Mouse (Mus musculus) stomach, embryonic 15.5 days (tissue): ENCODE data around the gene Wnt9a. TPM values are rescaled to one million over a fixed set of nuclear protein-coding genes. Genes with fewer than 3 reads are reported as not detected.

Experiments
- ATAC-seq: fragments of 200-750 bp; cut with Nextera tagmentation; 2 replicates; pipeline ENCODE4 v1.8.0; 2017; ENCODE audit warnings: low read depth, moderate number of reproducible peaks, moderate TSS enrichment; ENCODE audit not compliant: insufficient read depth, low FRiP score
- H3K27ac ChIP-seq: fragments of 300-500 bp; sonication (generic); 2 replicates; pipeline ENCODE4 v1.5.1; 2015; ENCODE audit warnings: mild to moderate bottlenecking, inconsistent platforms
- H3K27me3 ChIP-seq: fragments of 300-500 bp; sonication (generic); replicated peaks from 2 replicates; pipeline ENCODE4 v1.6.1; 2015; ENCODE audit warnings: inconsistent platforms
- H3K36me3 ChIP-seq: fragments of 300-500 bp; sonication (generic); 2 replicates; pipeline ENCODE4 v1.6.1; 2015; ENCODE audit warnings: inconsistent platforms
- H3K4me1 ChIP-seq: fragments of 300-500 bp; sonication (generic); 2 replicates; pipeline ENCODE4 v1.6.1; 2015; ENCODE audit warnings: inconsistent platforms
- H3K4me2 ChIP-seq: fragments of 300-500 bp; sonication (generic); 2 replicates; pipeline ENCODE4 v1.6.1; 2015; ENCODE audit warnings: mild to moderate bottlenecking, inconsistent platforms
- H3K4me3 ChIP-seq: fragments of 300-500 bp; sonication (generic); replicated peaks from 2 replicates; pipeline ENCODE4 v1.5.1; 2015; ENCODE audit warnings: inconsistent platforms
- H3K9ac ChIP-seq: fragments of 300-500 bp; sonication (generic); 2 replicates; pipeline ENCODE4 v1.6.1; 2015; ENCODE audit warnings: inconsistent platforms
- H3K9me3 ChIP-seq: fragments of 300-500 bp; sonication (generic); 2 replicates; pipeline ENCODE4 v1.6.1; 2016; ENCODE audit warnings: inconsistent platforms
- WGBS: fragments of 180-500 bp; shearing (Covaris S2); methylation state at CpG from one replicate; pipeline ENCODE4 v1.1.7; 2015; 5-methylcytosine and 5-hydroxymethylcytosine counted together
- polyA plus RNA-seq: library from polyadenylated mRNA; unstranded; fragments of >200 nt; fragmentation: Nextera tagmentation; extraction: Ambion mirVana; gene quantifications from 2 replicates; pipeline ENCODE4 v1.2.1, GENCODE M21; 2015

Gene Wnt9a
- 4.9 and 5.3 TPM in 2 replicates for polyA plus RNA-seq

DNA sequence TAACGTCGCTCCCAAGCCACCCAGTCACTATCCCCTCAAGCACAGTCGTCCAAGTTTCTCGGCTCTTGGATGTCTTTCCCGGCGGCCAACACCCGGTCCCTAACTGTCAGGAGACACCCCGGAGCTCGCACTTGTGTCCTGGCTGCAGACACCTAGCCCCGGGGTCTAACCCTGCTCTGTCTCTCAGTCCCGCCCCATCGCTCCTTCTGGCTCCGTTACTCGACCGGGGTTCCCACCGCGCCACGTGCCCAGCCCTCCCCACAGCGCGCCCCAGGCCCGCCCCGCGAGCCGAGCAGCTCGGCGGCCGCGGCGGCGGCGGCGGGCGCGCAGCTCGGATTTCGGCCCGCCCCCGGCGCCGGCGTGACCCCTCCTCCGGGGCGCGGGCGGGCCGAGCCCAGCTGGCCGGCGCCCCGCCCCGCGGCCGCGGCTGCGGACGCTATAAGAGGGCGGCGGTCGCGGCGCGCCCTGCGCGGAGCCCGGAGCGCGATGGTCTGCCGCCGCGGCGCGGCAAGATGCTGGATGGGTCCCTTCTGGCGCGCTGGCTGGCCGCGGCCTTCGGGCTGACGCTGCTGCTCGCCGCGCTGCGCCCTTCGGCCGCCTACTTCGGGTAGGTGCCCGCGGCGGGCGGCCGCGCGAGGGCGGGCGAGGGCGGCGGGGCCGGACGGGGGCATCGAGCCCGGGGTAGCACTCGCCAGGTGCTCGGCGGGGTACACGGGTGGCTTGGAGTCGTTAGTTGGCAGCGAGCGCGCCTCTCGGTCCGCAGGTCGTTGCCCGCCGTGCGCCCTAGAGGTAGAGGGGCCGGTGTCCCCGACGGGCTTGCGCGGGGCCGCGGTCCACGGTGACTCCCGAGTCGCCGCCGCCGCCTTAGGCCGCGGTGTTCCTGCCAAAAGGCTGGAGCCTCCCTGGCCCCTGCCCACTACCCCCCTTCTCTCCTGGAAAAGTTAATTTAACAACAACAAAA, at the start of gene Wnt9a:
TSS of gene Wnt9a (plus strand) at position 468 of the 961 bp plus-strand sequence.
- Histone ChIP-seq H3K36me3 (no peaks in the 10 kb centered on the region), H3K4me2 (peak within 1 kb of the TSS; percentile 93), H3K27me3 (peaks cover 46% of the 10 kb centered on the region), H3K4me1 (peaks cover 44% of the 10 kb centered on the region), H3K9ac (peak within 1 kb of the TSS; percentile 50), H3K27ac (peak within 1 kb of the TSS; percentile 49; the same call in 1 of the 2 replicates), H3K9me3 (no peaks in the 10 kb centered on the region), H3K4me3 (peak within 1 kb of the TSS; percentile 65)
- WGBS = under 1% methylated on average over 95 of the region's 128 CpGs
- peak; percentile 63 for ATAC-seq

DNA sequence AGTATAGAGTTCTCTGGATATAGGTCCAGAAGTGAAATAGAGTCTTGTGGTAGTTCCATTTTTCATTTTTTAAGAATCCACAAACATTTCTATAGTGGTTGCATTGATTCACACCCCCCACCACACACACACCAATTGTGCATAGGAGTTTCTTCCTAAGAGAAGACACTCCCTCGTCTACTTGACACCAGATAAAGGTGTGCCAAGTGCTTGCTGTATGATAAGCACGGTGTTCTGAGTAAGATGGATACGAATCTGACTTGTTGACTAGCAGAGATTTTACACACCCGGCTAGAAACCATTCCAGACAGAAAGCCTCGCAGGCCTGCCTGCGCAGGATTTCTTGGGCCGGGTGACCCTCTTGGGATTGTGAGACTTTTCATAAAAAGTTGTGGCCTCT, 47.1 kb upstream of the Wnt9a start:
- H3K4me3 ChIP-seq = no peak overlapping the region
- H3K27me3 ChIP-seq = peaks cover 10% of the 10 kb centered on the region
- WGBS = 70% methylated on average over 7 of the region's 7 CpGs
- 0 out of 2 replicates have a peak, but pooled peaks cover 7% of the 10 kb centered on the region for H3K4me1 ChIP-seq
- H3K4me2 ChIP-seq = no peak overlapping the region
- H3K9me3 ChIP-seq = no peaks in the 10 kb centered on the region
- H3K9ac ChIP-seq = no peak overlapping the region
- no peak overlapping the region for H3K27ac ChIP-seq
- no peaks in the 10 kb centered on the region for H3K36me3 ChIP-seq
- no peak for ATAC-seq

- Histone ChIP-seq H3K4me2 (no peak overlapping the region), H3K9ac (no peak overlapping the region), H3K9me3 (no peaks in the 10 kb centered on the region), H3K4me1 (0 out of 2 replicates have a peak, but pooled peaks cover 7% of the 10 kb centered on the region), H3K4me3 (no peak overlapping the region), H3K36me3 (no peaks in the 10 kb centered on the region), H3K27me3 (peaks cover 22% of the 10 kb centered on the region), H3K27ac (no peak overlapping the region)
- ATAC-seq = peak; percentile 94
- 55% methylated on average over 10 of the region's 10 CpGs for WGBS
These were observed 45.8 kb upstream of the Wnt9a start for GRCm38 (mm10) chr11:59260706-59261493.

- peaks cover 34% of the 10 kb centered on the region for H3K27me3 ChIP-seq
- no peak overlapping the region for H3K4me3 ChIP-seq
- no peaks in the 10 kb centered on the region for H3K9me3 ChIP-seq
- ATAC-seq = no peak
- no peak overlapping the region for H3K4me2 ChIP-seq
- H3K27ac ChIP-seq = no peak overlapping the region
- 0 out of 2 replicates have a peak, but pooled peaks cover 7% of the 10 kb centered on the region for H3K4me1 ChIP-seq
- H3K9ac ChIP-seq = no peak overlapping the region
- no peaks in the 10 kb centered on the region for H3K36me3 ChIP-seq
These were observed 44.4 kb upstream of the Wnt9a start for GRCm38 (mm10) chr11:59262308-59262707.

- Histone ChIP-seq H3K27ac (no peak overlapping the region), H3K36me3 (no peaks in the 10 kb centered on the region), H3K4me1 (0 out of 2 replicates have a peak, but pooled peaks cover 7% of the 10 kb centered on the region), H3K27me3 (peaks cover 35% of the 10 kb centered on the region), H3K9ac (peak overlapping the region; percentile 23), H3K4me2 (peak overlapping the region; percentile 93), H3K4me3 (peak overlapping the region; percentile 53), H3K9me3 (no peaks in the 10 kb centered on the region)
- ATAC-seq = no peak
- WGBS = 1% methylated on average over 56 of the region's 56 CpGs
These were observed 42.7 kb upstream of the Wnt9a start for GRCm38 (mm10) chr11:59263870-59264563.

DNA sequence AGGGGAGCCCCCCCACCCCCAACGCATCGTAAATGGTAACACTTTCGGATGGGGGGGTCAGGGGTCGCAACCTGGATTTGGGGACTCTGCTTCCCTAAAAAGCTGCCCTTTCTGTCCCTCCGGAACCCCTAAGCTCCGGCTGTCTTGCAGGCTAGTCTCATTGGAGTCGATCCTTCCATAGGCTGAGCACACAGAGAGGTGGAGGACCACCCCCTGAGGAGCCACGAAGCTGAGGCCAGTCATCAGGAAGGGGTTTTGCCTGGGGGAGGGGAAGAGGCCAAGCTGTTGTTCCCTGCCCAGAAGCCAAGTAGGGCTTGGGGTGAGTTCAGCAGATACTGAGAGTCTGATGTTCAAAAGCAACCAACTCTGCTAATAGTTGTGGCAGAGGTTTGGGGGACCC, 42.1 kb upstream of the Wnt9a start:
- no peak overlapping the region for H3K27ac ChIP-seq
- 9% methylated on average over 8 of the region's 8 CpGs for WGBS
- ATAC-seq = no peak
- 0 out of 2 replicates have a peak, but pooled peaks cover 7% of the 10 kb centered on the region for H3K4me1 ChIP-seq
- H3K4me2 ChIP-seq = peak overlapping the region; percentile 93
- H3K9ac ChIP-seq = peak overlapping the region; percentile 23; the same call in 1 of the 2 replicates
- no peaks in the 10 kb centered on the region for H3K36me3 ChIP-seq
- H3K9me3 ChIP-seq = no peaks in the 10 kb centered on the region
- peaks cover 35% of the 10 kb centered on the region for H3K27me3 ChIP-seq
- peak overlapping the region; percentile 53 for H3K4me3 ChIP-seq

GRCm38 (mm10) chr11:59265154-59265813, 41.4 kb upstream of the Wnt9a start:
- WGBS = 61% methylated on average over 8 of the region's 8 CpGs
- ATAC-seq = no peak
- H3K4me3 ChIP-seq = no peak overlapping the region
- H3K27ac ChIP-seq = no peak overlapping the region
- H3K4me1 ChIP-seq = 0 out of 2 replicates have a peak, but pooled peaks cover 7% of the 10 kb centered on the region
- H3K9me3 ChIP-seq = no peaks in the 10 kb centered on the region
- no peak overlapping the region for H3K9ac ChIP-seq
- no peaks in the 10 kb centered on the region for H3K36me3 ChIP-seq
- H3K27me3 ChIP-seq = peaks cover 35% of the 10 kb centered on the region
- no peak overlapping the region for H3K4me2 ChIP-seq

GRCm38 (mm10) chr11:59266727-59267126, 40.0 kb upstream of the Wnt9a start:
- Histone ChIP-seq H3K9ac (no peak overlapping the region), H3K9me3 (no peaks in the 10 kb centered on the region), H3K4me3 (no peak overlapping the region), H3K4me1 (0 out of 2 replicates have a peak, but pooled peaks cover 7% of the 10 kb centered on the region), H3K36me3 (no peaks in the 10 kb centered on the region), H3K27me3 (peaks cover 35% of the 10 kb centered on the region), H3K4me2 (no peak overlapping the region), H3K27ac (no peak overlapping the region)
- ATAC-seq = no peak
- WGBS = 25% methylated on average over 6 of the region's 6 CpGs

- no peaks in the 10 kb centered on the region for H3K4me1 ChIP-seq
- no peak overlapping the region for H3K4me3 ChIP-seq
- no peak overlapping the region for H3K27ac ChIP-seq
- no peak overlapping the region for H3K4me2 ChIP-seq
- no peak for ATAC-seq
- no peaks in the 10 kb centered on the region for H3K36me3 ChIP-seq
- H3K9me3 ChIP-seq = no peaks in the 10 kb centered on the region
- H3K27me3 ChIP-seq = 0 out of 2 replicates have a peak, but pooled peaks cover 6% of the 10 kb centered on the region
- no peak overlapping the region for H3K9ac ChIP-seq
- 81% methylated on average over 3 of the region's 3 CpGs for WGBS
These were observed 32.5 kb upstream of the Wnt9a start for GRCm38 (mm10) chr11:59274184-59274583.

DNA sequence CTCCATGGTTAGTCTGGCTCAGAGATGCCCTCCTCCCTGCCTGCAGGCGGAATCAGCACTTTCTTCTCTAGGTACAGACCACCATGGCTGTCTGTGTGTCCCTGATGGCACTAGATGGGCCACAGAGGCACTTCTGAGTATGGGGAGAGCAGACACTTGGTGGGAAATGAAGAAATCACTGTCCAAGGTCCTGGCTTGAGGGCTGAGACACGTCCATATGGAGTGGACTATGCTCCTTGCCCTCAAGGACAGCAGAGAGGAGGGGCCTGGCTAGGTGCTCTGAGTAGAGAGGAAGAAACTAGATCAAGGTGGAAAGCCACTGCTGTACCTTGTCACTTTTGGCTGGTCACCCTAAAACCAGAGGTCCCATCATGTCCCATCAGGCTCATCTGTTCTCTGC, 29.9 kb upstream of the Wnt9a start:
- H3K9ac ChIP-seq = no peak overlapping the region
- no peaks in the 10 kb centered on the region for H3K36me3 ChIP-seq
- H3K4me1 ChIP-seq = no peaks in the 10 kb centered on the region
- 35% methylated on average over 2 of the region's 2 CpGs for WGBS
- H3K27ac ChIP-seq = no peak overlapping the region
- no peak for ATAC-seq
- H3K4me2 ChIP-seq = no peak overlapping the region
- no peaks in the 10 kb centered on the region for H3K9me3 ChIP-seq
- H3K4me3 ChIP-seq = no peak overlapping the region
- H3K27me3 ChIP-seq = 0 out of 2 replicates have a peak, but pooled peaks cover 9% of the 10 kb centered on the region

GRCm38 (mm10) chr11:59278047-59278446, 28.7 kb upstream of the Wnt9a start:
- no peak for ATAC-seq
- Histone ChIP-seq H3K4me2 (no peak overlapping the region), H3K9ac (no peak overlapping the region), H3K27me3 (0 out of 2 replicates have a peak, but pooled peaks cover 10% of the 10 kb centered on the region), H3K36me3 (no peaks in the 10 kb centered on the region), H3K4me1 (no peaks in the 10 kb centered on the region), H3K9me3 (no peaks in the 10 kb centered on the region), H3K4me3 (no peak overlapping the region), H3K27ac (no peak overlapping the region)
- WGBS = 67% methylated on average over 4 of the region's 4 CpGs
